Mouse (Mus musculus): Measurements from ENCODE around the gene Pp2d1. TPM values are rescaled to one million over a fixed set of nuclear protein-coding genes. Genes with fewer than 3 reads are reported as not detected.

Pp2d1 gene
- total and polyA plus RNA-seq, 3 experiments, result not detected

DNA sequence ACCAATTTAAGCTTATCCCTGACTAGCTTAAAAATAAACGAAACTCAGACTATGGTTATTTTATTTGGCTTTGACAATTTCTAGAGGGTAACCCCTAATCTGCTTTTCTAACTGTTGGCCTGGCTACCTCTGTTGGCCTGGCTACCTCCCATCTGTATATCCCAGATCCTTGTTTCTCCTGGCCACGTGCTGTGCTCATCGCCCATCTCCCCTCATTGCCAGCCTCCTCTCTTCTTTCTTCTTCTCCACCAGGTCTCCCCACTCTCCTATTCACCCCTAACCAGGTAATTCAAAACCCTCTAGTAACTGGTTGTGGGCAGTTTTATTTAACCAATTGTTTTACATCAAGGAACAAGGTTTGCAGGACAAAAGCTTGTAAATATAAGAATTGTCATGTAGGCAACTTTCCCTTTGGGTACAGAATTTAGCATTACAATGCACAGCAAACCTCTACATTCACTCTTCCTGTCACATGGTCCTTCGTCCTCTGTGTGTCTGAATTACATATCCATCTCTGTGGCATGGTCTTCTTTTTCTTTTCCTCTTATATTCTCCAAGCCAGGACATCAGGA, 22.3 kb upstream of the Pp2d1 start:
- no peak overlapping the region for H3K27ac ChIP-seq
- H3K27me3 ChIP-seq (ENCODE audit: control insufficient read depth, insufficient read depth, low read length), result no peaks in the 10 kb centered on the region
- 83% methylated on average over 4 of the region's 4 CpGs for WGBS
- no peaks in the 10 kb centered on the region for H3K4me1 ChIP-seq (ENCODE audit: control insufficient read depth, insufficient read depth, low read length)
- no peaks in the 10 kb centered on the region for H3K79me2 ChIP-seq (replicated peaks; ENCODE audit: control insufficient read depth, insufficient read depth, low read length)
- H3K4me3 ChIP-seq, result no peak overlapping the region
- DNase-seq, result no peak
- H3K9ac ChIP-seq (ENCODE audit: low read depth, low read length), result no peak overlapping the region
- no peaks in the 10 kb centered on the region for H3K36me3 ChIP-seq (ENCODE audit: control insufficient read depth, insufficient read depth, low read length)
- intact Hi-C loops (cut with DNase I), result no loop called here
- TF ChIP-seq EP300 (IDR thresholded peaks at IDR 0.05; ENCODE audit: insufficient read depth, low read depth, low read length) (no peak), POLR2A (IDR thresholded peaks at IDR 0.05; ENCODE audit: insufficient read depth, low read depth, low read length) (no peak), CTCF (IDR thresholded peaks at IDR 0.05) (no peak)

DNA sequence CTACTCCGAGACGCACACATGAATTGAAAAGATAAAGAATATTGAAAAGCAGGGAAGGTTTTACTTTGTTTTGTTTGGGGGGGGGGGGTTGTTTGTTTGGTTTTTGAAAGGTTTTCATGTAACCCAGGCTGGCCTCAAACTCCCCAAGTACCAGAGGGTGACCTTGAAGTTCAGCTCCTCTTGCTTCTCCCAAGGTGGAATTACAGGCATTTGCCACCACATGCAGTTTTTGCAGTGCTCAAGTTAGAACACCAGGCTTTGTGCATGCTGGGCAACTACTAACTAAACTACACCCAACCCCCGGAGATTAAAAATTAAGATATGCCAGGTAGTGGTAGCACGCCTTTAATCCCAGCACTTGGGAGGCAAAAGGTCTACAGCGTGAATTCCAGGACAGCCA, 20.4 kb upstream of the Pp2d1 start:
- intact Hi-C loops (cut with DNase I), result no loop called here
- no peak for TF ChIP-seq CTCF (IDR thresholded peaks at IDR 0.05)
- no peak for DNase-seq
- Histone ChIP-seq H3K36me3 (ENCODE audit: control insufficient read depth, insufficient read depth, low read length) (no peaks in the 10 kb centered on the region), H3K79me2 (replicated peaks; ENCODE audit: control insufficient read depth, insufficient read depth, low read length) (no peaks in the 10 kb centered on the region), H3K4me3 (no peak overlapping the region), H3K4me1 (ENCODE audit: control insufficient read depth, insufficient read depth, low read length) (no peaks in the 10 kb centered on the region), H3K9ac (ENCODE audit: low read depth, low read length) (no peak overlapping the region), H3K27ac (no peak overlapping the region), H3K27me3 (ENCODE audit: control insufficient read depth, insufficient read depth, low read length) (no peaks in the 10 kb centered on the region)
- 87% methylated on average over 5 of the region's 5 CpGs for WGBS

DNA sequence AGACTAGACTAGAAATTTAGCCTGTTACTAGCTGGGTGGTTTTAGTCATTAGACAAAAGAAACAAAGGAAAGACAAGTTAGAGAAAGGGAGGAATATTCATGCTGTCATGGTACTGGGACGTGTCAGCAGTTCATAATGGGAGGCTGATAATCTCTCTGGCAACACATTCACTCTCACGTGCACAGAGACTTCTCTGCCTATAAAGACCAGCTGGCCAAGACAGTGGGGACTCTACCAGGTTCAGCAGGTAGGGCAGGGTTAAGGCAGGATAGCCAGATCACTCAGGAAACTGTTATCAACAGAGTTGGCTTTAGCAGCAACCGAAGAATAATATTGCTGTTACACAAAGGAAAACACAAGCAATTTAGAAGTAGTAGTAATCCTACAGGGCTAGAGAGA, 18.2 kb upstream of the Pp2d1 start:
- Histone ChIP-seq H3K4me3 (no peak overlapping the region), H3K79me2 (replicated peaks; ENCODE audit: control insufficient read depth, insufficient read depth, low read length) (no peaks in the 10 kb centered on the region), H3K27me3 (ENCODE audit: control insufficient read depth, insufficient read depth, low read length) (no peaks in the 10 kb centered on the region), H3K4me1 (ENCODE audit: control insufficient read depth, insufficient read depth, low read length) (no peaks in the 10 kb centered on the region), H3K9ac (ENCODE audit: low read depth, low read length) (no peak overlapping the region), H3K27ac (no peak overlapping the region), H3K36me3 (ENCODE audit: control insufficient read depth, insufficient read depth, low read length) (no peaks in the 10 kb centered on the region)
- 30% methylated on average over 3 of the region's 3 CpGs for WGBS
- TF ChIP-seq EP300 (IDR thresholded peaks at IDR 0.05; ENCODE audit: insufficient read depth, low read depth, low read length), result no peak
- no peak for TF ChIP-seq CTCF (IDR thresholded peaks at IDR 0.05)
- TF ChIP-seq POLR2A (IDR thresholded peaks at IDR 0.05; ENCODE audit: insufficient read depth, low read depth, low read length), result no peak
- intact Hi-C loops (cut with DNase I), result no loop called here
- no peak for DNase-seq

DNA sequence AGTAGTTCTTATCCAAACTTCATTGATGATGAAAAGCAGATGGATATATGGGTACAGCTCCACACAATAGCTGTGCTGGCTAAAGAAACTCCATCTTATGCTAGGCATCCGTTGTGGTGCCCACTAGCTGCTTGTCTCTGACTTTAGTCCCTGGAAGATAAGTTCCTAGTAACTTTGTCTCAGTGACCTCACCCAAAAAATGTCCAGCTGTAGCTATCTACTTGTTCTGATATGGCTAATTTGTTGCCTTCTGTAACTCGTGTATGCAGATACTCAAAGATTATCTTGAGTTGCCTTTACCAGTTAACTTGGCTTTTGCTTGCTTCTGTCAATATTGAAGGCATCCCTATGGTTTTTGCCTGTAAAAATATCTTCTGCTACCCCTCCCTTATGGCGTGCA, 15.6 kb upstream of the Pp2d1 start:
- H3K4me3 ChIP-seq, result no peak overlapping the region
- H3K4me1 ChIP-seq (ENCODE audit: control insufficient read depth, insufficient read depth, low read length), result no peaks in the 10 kb centered on the region
- DNase-seq, result no peak
- no peaks in the 10 kb centered on the region for H3K79me2 ChIP-seq (replicated peaks; ENCODE audit: control insufficient read depth, insufficient read depth, low read length)
- no peaks in the 10 kb centered on the region for H3K36me3 ChIP-seq (ENCODE audit: control insufficient read depth, insufficient read depth, low read length)
- no peak overlapping the region for H3K27ac ChIP-seq
- intact Hi-C loops (cut with DNase I), result no loop called here
- no peak overlapping the region for H3K9ac ChIP-seq (ENCODE audit: low read depth, low read length)
- WGBS, result 54% methylated on average over 3 of the region's 3 CpGs
- TF ChIP-seq EP300 (IDR thresholded peaks at IDR 0.05; ENCODE audit: insufficient read depth, low read depth, low read length), result no peak
- no peak for TF ChIP-seq CTCF (IDR thresholded peaks at IDR 0.05)
- TF ChIP-seq POLR2A (IDR thresholded peaks at IDR 0.05; ENCODE audit: insufficient read depth, low read depth, low read length), result no peak
- no peaks in the 10 kb centered on the region for H3K27me3 ChIP-seq (ENCODE audit: control insufficient read depth, insufficient read depth, low read length)

DNA sequence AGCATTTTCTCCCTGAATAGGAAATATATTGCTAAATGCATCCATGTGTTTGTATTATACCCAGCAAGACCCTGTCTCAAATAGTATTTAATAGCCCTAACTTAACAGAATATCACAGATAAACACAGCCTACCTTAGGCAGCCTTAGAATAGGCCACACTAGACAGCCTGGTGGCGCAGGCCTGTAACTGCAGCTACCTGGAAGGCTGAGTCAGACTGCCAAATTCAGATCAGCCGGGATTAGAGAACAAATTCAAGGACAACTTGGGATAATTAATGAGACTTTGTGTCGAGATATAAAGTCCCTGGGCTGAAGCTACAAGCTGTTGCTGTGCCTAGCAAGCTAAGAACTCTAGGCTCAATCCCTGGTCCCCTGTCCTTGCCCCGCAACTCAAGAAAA, 14.8 kb upstream of the Pp2d1 start:
- TF ChIP-seq POLR2A (IDR thresholded peaks at IDR 0.05; ENCODE audit: insufficient read depth, low read depth, low read length) (no peak), CTCF (IDR thresholded peaks at IDR 0.05) (peak; percentile 60), EP300 (IDR thresholded peaks at IDR 0.05; ENCODE audit: insufficient read depth, low read depth, low read length) (no peak)
- Histone ChIP-seq H3K27ac (no peak overlapping the region), H3K4me1 (ENCODE audit: control insufficient read depth, insufficient read depth, low read length) (no peaks in the 10 kb centered on the region), H3K4me3 (no peak overlapping the region), H3K36me3 (ENCODE audit: control insufficient read depth, insufficient read depth, low read length) (no peaks in the 10 kb centered on the region), H3K9ac (ENCODE audit: low read depth, low read length) (no peak overlapping the region), H3K27me3 (ENCODE audit: control insufficient read depth, insufficient read depth, low read length) (no peaks in the 10 kb centered on the region), H3K79me2 (replicated peaks; ENCODE audit: control insufficient read depth, insufficient read depth, low read length) (no peaks in the 10 kb centered on the region)
- intact Hi-C loops (cut with DNase I), result no loop called here
- no peak for DNase-seq
- WGBS, result 69% methylated on average over 4 of the region's 4 CpGs

DNA sequence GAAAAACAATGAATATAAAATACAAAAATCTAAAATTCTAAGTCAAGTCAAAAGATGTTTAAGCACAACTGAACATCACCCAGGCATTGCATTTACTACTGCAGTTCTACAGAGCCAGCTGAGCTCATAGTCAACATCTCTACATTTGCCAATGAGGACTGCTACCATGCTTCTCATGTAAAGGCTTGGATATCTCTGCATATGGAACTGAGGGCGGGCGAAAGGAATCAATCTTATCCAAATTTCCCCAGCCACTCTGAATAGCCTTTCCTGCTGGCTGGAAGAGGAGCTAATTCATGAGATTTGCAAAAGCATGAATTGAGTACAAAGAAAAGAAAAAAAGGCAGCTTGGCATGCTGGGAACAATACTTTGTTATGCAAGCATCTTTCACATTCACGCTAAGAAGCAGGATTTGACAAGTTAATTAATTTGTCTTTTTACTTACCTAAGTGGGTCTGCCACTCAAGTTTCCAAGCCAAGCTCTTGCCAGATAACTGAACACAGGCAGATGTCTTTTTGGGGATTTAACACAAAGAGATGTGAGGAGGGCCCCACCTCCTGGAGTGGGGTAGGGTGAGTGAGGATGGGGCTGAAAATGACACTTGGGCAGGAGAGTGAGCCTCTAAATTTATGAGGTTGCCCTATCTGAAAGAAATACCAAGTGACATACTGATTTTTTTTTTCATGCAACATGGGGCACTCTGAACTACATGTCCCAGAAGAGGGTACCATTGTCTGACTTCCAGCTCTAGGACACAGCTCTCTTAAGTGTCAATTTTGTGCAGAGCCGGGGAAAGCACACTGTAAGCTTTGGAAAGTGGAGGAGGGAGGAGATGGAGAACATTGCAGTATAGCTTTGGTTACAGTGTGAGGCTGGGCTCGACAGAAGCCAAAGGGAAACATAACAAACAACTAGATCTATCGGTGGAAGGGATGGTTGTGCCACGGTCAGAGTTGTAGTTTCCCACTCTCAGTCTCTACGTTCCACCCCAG, 12.4 kb upstream of the Pp2d1 start:
- H3K27ac ChIP-seq, result no peak overlapping the region
- no peaks in the 10 kb centered on the region for H3K27me3 ChIP-seq (ENCODE audit: control insufficient read depth, insufficient read depth, low read length)
- intact Hi-C loops (cut with DNase I), result no loop called here
- H3K36me3 ChIP-seq (ENCODE audit: control insufficient read depth, insufficient read depth, low read length), result no peaks in the 10 kb centered on the region
- H3K79me2 ChIP-seq (replicated peaks; ENCODE audit: control insufficient read depth, insufficient read depth, low read length), result no peaks in the 10 kb centered on the region
- no peaks in the 10 kb centered on the region for H3K4me1 ChIP-seq (ENCODE audit: control insufficient read depth, insufficient read depth, low read length)
- H3K9ac ChIP-seq (ENCODE audit: low read depth, low read length), result no peak overlapping the region
- H3K4me3 ChIP-seq, result no peak overlapping the region
- TF ChIP-seq EP300 (IDR thresholded peaks at IDR 0.05; ENCODE audit: insufficient read depth, low read depth, low read length), result no peak
- no peak for TF ChIP-seq CTCF (IDR thresholded peaks at IDR 0.05)
- TF ChIP-seq POLR2A (IDR thresholded peaks at IDR 0.05; ENCODE audit: insufficient read depth, low read depth, low read length), result no peak
- 78% methylated on average over 8 of the region's 8 CpGs for WGBS
- DNase-seq, result no peak
